Mouse (Mus musculus) forebrain, postnatal 0 days (tissue): Measurements from ENCODE around the gene Atp5mpl. TPM values are rescaled to one million over a fixed set of nuclear protein-coding genes. Genes with fewer than 3 reads are reported as not detected.

Source experiments
- ATAC-seq: fragments of 200-750 bp; cut with Nextera tagmentation; 2 replicates; pipeline ENCODE4 v1.8.0; 2017; ENCODE audit warnings: mild to moderate bottlenecking, moderate library complexity
- DNase-seq: peaks from one replicate; pipeline ENCODE4 v3.0.0-alpha.2; 2015
- H3K27ac ChIP-seq: fragments of 300-500 bp; sonication (generic); 2 replicates; pipeline ENCODE4 v1.5.1; 2014; ENCODE audit warnings: low read depth, mild to moderate bottlenecking, antibody characterized with exemption, low read length, moderate library complexity, mixed read lengths
- H3K27me3 ChIP-seq: fragments of 300-500 bp; sonication (generic); 2 replicates; pipeline ENCODE4 v1.6.1; 2014; ENCODE audit warnings: mild to moderate bottlenecking, low read length, mixed read lengths; ENCODE audit not compliant: insufficient read depth
- H3K36me3 ChIP-seq: fragments of 300-500 bp; sonication (generic); 2 replicates; pipeline ENCODE4 v1.6.1; 2014; ENCODE audit warnings: mild to moderate bottlenecking, moderate library complexity; ENCODE audit not compliant: insufficient read depth
- H3K4me1 ChIP-seq: fragments of 300-500 bp; sonication (generic); 2 replicates; pipeline ENCODE4 v1.6.1; 2014; ENCODE audit warnings: antibody characterized with exemption; ENCODE audit not compliant: insufficient read depth
- H3K4me2 ChIP-seq: fragments of 300-500 bp; sonication (generic); 2 replicates; pipeline ENCODE4 v1.6.1; 2014; ENCODE audit warnings: low read depth, mild to moderate bottlenecking, moderate library complexity
- H3K4me3 ChIP-seq: fragments of 300-500 bp; sonication (generic); 2 replicates; pipeline ENCODE4 v1.5.1; 2014; ENCODE audit warnings: low read depth, low read length, mixed read lengths
- H3K9ac ChIP-seq: fragments of 300-500 bp; sonication (generic); 2 replicates; pipeline ENCODE4 v1.6.1; 2014; ENCODE audit warnings: mild to moderate bottlenecking
- H3K9me3 ChIP-seq: fragments of 300-500 bp; sonication (generic); 2 replicates; pipeline ENCODE4 v1.6.1; 2016; ENCODE audit warnings: low read length
- CTCF ChIP-seq: sonication (generic); IDR thresholded peaks from 2 replicates; pipeline ENCODE4 v1.5.1; 2016; ENCODE audit warnings: antibody characterized with exemption, control low read depth, low read depth
- WGBS: fragments of 180-500 bp; shearing (Covaris S2); extraction: QIAGEN DNeasy Blood & Tissue Kit; methylation state at CpG from one replicate; pipeline ENCODE4 v1.1.7; 2014; 5-methylcytosine and 5-hydroxymethylcytosine counted together
- polyA plus RNA-seq: library from polyadenylated mRNA; unstranded; fragments of >200 nt; fragmentation: Nextera tagmentation; extraction: Ambion mirVana; gene quantifications from 2 replicates; pipeline ENCODE4 v1.2.1, GENCODE M21; 2015
- total RNA-seq: library from RNA; depleted of rRNA; stranded (reverse); fragments of >200 nt; gene quantifications from 2 replicates; pipeline ENCODE4 v1.2.3, GENCODE M21; 2014

The Atp5mpl gene
- total and polyA plus RNA-seq, 2 experiments from 2014 or later: 313 to 765 TPM

GRCm38 (mm10) chr12:111931411-111932025, 35.3 kb downstream of the Atp5mpl start:
- Histone ChIP-seq H3K4me3 (no peak overlapping the region), H3K36me3 (no peaks in the 10 kb centered on the region), H3K4me1 (peaks cover under 1% of the 10 kb centered on the region; the same call in 1 of the 2 replicates), H3K27ac (no peak overlapping the region), H3K9ac (no peak overlapping the region), H3K4me2 (no peak overlapping the region), H3K9me3 (no peaks in the 10 kb centered on the region), H3K27me3 (no peaks in the 10 kb centered on the region)
- ATAC-seq (no peak), DNase-seq (no peak)
- 82% methylated on average over 9 of the region's 9 CpGs for WGBS
- TF ChIP-seq CTCF: no peak

- Histone ChIP-seq H3K4me1 (no peaks in the 10 kb centered on the region), H3K9me3 (no peaks in the 10 kb centered on the region), H3K36me3 (no peaks in the 10 kb centered on the region), H3K4me3 (no peak overlapping the region), H3K4me2 (no peak overlapping the region), H3K27me3 (no peaks in the 10 kb centered on the region), H3K27ac (no peak overlapping the region), H3K9ac (no peak overlapping the region)
- ATAC-seq: no peak
- DNase-seq: no peak
- no peak for TF ChIP-seq CTCF
- 90% methylated on average over 18 of the region's 18 CpGs for WGBS
Measured at GRCm38 (mm10) chr12:111928411-111928966, 38.3 kb downstream of the Atp5mpl start.

GRCm38 (mm10) chr12:111927338-111927737, 39.4 kb downstream of the Atp5mpl start:
- Histone ChIP-seq H3K4me1 (no peaks in the 10 kb centered on the region), H3K36me3 (no peaks in the 10 kb centered on the region), H3K4me3 (no peak overlapping the region), H3K9me3 (no peaks in the 10 kb centered on the region), H3K27me3 (no peaks in the 10 kb centered on the region), H3K9ac (no peak overlapping the region), H3K4me2 (no peak overlapping the region), H3K27ac (no peak overlapping the region)
- ATAC-seq (0 out of 2 replicates have a peak, but pooled peaks have one; percentile 25), DNase-seq (peak; percentile 37)
- TF ChIP-seq CTCF: no peak
- 24% methylated on average over 1 of the region's 1 CpGs for WGBS

GRCm38 (mm10) chr12:111923117-111923516, 43.7 kb downstream of the Atp5mpl start:
- no peak overlapping the region for H3K9ac ChIP-seq
- no peak overlapping the region for H3K4me3 ChIP-seq
- no peaks in the 10 kb centered on the region for H3K9me3 ChIP-seq
- H3K4me2 ChIP-seq: no peak overlapping the region
- H3K27ac ChIP-seq: no peak overlapping the region
- WGBS: 92% methylated on average over 6 of the region's 6 CpGs
- no peak for DNase-seq
- no peaks in the 10 kb centered on the region for H3K4me1 ChIP-seq
- no peaks in the 10 kb centered on the region for H3K27me3 ChIP-seq
- no peak for TF ChIP-seq CTCF
- ATAC-seq: no peak
- no peaks in the 10 kb centered on the region for H3K36me3 ChIP-seq

GRCm38 (mm10) chr12:111920046-111920445, 46.7 kb downstream of the Atp5mpl start:
- no peak overlapping the region for H3K4me3 ChIP-seq
- ATAC-seq: peak; percentile 58
- no peaks in the 10 kb centered on the region for H3K27me3 ChIP-seq
- no peaks in the 10 kb centered on the region for H3K9me3 ChIP-seq
- no peak overlapping the region for H3K4me2 ChIP-seq
- H3K36me3 ChIP-seq: no peaks in the 10 kb centered on the region
- no peaks in the 10 kb centered on the region for H3K4me1 ChIP-seq
- no peak overlapping the region for H3K27ac ChIP-seq
- DNase-seq: peak; percentile 39
- 49% methylated on average over 9 of the region's 9 CpGs for whole genome bisulfite sequencing
- no peak for TF ChIP-seq CTCF
- no peak overlapping the region for H3K9ac ChIP-seq

- Histone ChIP-seq H3K4me1 (no peaks in the 10 kb centered on the region), H3K27ac (no peak overlapping the region), H3K9ac (no peak overlapping the region), H3K27me3 (no peaks in the 10 kb centered on the region), H3K4me3 (no peak overlapping the region), H3K4me2 (no peak overlapping the region), H3K36me3 (no peaks in the 10 kb centered on the region), H3K9me3 (no peaks in the 10 kb centered on the region)
- no peak for DNase-seq
- ATAC-seq: no peak
- WGBS: 48% methylated on average over 12 of the region's 12 CpGs
- TF ChIP-seq CTCF: no peak
Measured at GRCm38 (mm10) chr12:111916514-111917217, 50.1 kb downstream of the Atp5mpl start.

- no peak overlapping the region for H3K27ac ChIP-seq
- 85% methylated on average over 6 of the region's 6 CpGs for WGBS
- TF ChIP-seq CTCF: no peak
- no peak overlapping the region for H3K4me2 ChIP-seq
- H3K4me3 ChIP-seq: no peak overlapping the region
- ATAC-seq (no peak), DNase-seq (no peak)
- H3K9ac ChIP-seq: no peak overlapping the region
- H3K36me3 ChIP-seq: no peaks in the 10 kb centered on the region
- H3K9me3 ChIP-seq: no peaks in the 10 kb centered on the region
- H3K27me3 ChIP-seq: no peaks in the 10 kb centered on the region
- no peaks in the 10 kb centered on the region for H3K4me1 ChIP-seq
Measured at GRCm38 (mm10) chr12:111915781-111916180, 51.0 kb downstream of the Atp5mpl start.
